Mouse (Mus musculus) right cerebral cortex, adult 18-20 months (tissue): ENCODE measurements around the gene Tlr9.

Source experiments
- DNase-seq: peaks from one replicate; pipeline ENCODE4 v3.0.0; 2022; ENCODE audit warnings: mixed read lengths

The Tlr9 gene

DNA sequence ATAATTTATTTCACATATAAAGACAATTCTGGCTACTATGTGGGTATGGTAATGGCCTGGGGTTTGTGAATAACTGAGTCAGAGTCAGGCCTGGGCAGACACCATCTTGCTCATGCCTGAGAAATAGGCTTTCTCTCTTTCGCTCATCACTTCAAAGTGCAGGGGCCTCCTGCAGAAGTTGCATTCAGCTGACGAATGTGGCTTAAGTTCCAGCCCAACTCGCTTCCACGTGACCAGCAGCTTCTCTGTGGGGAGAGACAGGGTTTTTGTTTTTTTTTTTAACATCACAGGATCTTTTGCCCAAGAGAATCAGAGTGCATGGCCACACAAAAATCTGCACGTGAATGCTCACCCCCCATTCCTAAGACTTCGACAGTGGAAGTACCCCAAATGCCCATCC lies 11.6 kb downstream of the Tlr9 start:
- DNase-seq: no peak

- peak; percentile 41 for DNase-seq
These were observed 12.9 kb downstream of the Tlr9 start for GRCm38 (mm10) chr9:106235194-106235830.

- DNase-seq: no peak
These were observed 13.9 kb downstream of the Tlr9 start for GRCm38 (mm10) chr9:106236156-106236817.

- DNase-seq: no peak
These were observed 14.4 kb downstream of the Tlr9 start for GRCm38 (mm10) chr9:106236818-106237211.

- DNase-seq: no peak
These were observed 15.0 kb downstream of the Tlr9 start for GRCm38 (mm10) chr9:106237401-106237800.

- DNase-seq: no peak
These were observed 15.5 kb downstream of the Tlr9 start for GRCm38 (mm10) chr9:106237878-106238277.

GRCm38 (mm10) chr9:106241541-106242164 lies 19.3 kb downstream of the Tlr9 start:
- no peak for DNase-seq

DNA sequence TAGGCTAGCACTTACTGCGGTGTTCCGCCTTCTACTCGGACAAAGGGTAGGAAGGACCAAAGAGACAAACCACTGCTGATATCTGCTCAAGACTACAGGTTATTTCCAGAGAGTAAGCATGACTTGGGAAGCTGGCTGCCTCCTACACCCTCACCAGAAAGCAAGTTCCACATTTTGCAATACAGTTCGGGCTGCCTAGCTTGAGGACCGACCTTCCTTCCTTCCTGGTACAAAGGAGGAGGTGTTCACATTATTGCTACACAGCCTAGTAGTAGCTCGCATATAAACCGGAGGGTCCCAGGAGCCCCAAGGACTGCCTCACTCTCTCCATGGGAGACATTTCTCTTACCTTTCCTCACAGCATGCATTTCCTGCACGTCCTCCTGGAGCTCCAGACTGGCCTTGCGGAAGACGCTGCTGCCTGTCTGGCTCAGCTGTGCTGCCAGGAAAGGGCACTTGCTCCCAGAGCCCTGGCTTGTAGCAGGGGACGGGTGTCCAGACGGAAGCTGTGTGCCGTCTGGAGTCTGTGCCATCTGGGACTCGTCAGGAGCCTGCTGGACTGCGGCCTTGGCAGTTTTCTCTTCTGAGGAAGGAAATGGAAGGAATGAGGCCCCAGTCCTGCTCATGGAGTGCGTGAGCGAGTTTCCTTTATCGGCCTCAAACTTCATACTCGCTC lies 20.6 kb downstream of the Tlr9 start:
- DNase-seq: no peak

DNA sequence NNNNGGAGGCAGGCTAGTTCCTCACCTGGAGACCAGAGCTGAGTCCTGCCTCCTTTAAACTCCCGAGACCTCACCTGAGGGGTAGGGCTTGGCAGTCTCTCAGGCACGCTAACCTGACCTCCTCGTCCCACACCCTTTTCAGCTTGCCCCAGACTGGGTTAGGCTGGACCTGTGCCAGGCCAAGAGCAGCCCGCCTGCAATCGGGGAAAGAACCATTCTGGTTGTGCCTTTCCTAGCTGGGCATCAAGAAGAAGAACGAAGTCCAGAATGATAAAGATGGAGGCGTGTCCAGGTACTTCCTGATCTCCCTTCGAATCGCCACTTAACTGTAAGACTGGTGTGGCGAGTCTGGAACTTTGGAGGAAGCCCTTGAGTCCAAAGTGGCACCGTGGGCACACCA lies 27.2 kb downstream of the Tlr9 start:
- no peak for DNase-seq

DNA sequence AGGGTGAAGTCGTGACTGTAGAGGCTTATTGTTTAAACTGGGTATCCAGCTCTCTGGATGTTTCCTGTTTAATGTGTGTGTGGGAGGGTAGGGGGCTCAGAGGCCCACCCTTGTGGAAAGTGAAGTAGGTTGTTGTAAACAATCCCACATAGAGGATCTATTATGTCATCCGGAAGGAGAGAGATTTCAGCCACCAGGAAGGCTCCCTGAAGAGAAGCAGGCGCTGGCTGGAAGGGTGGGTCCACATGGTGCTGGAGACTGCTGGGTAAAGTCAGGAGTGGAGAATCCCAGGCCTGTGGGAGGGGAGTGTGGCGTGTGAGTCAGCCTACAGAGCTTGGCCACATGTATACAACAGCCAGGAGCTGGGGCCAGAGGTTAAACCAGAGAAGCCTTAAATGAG lies 27.8 kb downstream of the Tlr9 start:
- no peak for DNase-seq

- DNase-seq: no peak
These were observed 28.7 kb downstream of the Tlr9 start for GRCm38 (mm10) chr9:106251066-106251465.

- no peak for DNase-seq
These were observed 31.6 kb downstream of the Tlr9 start for GRCm38 (mm10) chr9:106254001-106254400.

DNA sequence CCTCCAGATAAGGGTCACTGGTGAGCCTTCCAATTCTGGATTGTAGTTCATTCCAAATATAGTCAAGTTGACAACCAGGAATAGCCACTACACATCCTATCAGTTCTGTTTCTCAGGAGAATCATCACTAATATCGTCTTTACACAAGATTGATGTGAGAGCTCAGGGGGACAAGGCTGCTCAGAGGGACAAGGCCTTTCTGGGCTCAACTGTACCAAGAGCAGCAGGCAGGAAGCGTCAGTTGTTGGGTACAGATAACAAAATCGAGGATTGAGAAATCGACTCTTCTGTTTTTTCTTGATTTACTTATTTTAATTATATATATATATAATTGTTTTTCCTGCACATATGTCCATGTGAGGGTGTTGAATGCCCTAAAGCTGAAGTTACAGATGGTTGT lies 36.0 kb downstream of the Tlr9 start:
- no peak for DNase-seq

DNA sequence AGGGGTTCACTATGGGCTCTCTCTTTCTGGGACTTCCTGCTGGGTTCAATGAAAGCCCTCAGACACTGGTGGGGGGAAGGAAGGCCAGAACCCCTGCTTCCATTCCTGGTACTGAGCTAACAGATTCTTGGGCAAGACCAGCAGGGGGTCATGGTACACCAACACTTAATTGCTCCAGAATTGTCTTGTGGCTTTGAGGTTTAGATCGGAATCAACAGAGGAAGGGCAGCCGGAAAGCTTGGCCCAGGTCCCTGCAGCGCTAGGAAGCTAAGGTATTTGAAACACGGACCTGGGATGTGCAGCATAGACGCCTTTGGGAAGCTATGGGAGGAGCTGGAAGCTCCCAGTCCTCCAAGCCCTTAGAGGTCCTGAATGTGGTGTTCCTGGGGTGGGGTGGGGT lies 36.6 kb downstream of the Tlr9 start:
- no peak for DNase-seq

GRCm38 (mm10) chr9:106261058-106261457 lies 38.7 kb downstream of the Tlr9 start:
- DNase-seq: no peak

GRCm38 (mm10) chr9:106261491-106261890 lies 39.1 kb downstream of the Tlr9 start:
- no peak for DNase-seq

- DNase-seq: no peak
These were observed 39.7 kb downstream of the Tlr9 start for GRCm38 (mm10) chr9:106262075-106262474.

GRCm38 (mm10) chr9:106263381-106263924 lies 41.1 kb downstream of the Tlr9 start:
- DNase-seq: no peak

- no peak for DNase-seq
These were observed 43.1 kb downstream of the Tlr9 start for GRCm38 (mm10) chr9:106265358-106266075.

DNA sequence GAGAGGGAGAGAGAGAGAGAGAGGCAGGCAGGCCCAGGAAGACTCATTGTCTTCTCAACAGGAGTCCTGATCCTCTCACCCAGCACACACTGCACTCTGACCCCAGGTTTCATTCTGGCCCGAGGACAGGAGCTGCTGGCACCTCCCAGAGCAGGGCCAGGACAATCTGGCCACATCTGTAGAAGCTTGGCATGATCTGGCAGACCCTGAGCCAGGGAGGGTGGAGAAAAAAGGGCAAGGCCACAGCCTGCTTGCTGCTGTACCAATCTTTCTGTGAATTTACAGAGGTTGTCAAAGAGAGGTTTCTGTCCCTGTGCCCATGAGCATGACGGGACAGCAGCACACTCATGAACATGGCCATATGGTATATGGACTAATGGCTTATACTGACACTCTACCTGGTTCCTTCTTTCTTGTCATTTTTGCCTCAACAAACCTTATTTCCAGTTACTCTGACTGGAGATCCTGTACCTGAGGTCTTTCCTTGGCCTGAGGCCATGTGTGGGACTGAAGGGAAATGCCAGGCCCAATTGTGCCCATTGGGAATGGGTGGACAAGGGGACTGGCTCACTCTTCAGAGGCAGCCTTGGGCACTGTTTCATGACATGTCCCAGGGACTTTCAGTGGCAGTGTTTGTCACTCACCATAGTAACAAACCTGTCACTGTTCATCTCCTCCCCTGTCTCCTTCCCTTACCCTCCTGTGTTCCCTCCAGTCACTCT lies 44.7 kb downstream of the Tlr9 start:
- no peak for DNase-seq

- DNase-seq: no peak
These were observed 46.0 kb downstream of the Tlr9 start for GRCm38 (mm10) chr9:106268421-106268820.
